Mouse (Mus musculus): ENCODE results near the gene Myef2. TPM values are rescaled to one million over a fixed set of nuclear protein-coding genes. Genes with fewer than 3 reads are reported as not detected.

Gene Myef2
- polyA plus RNA-seq, 1 experiment from 2014 or later = 10.5 TPM

DNA sequence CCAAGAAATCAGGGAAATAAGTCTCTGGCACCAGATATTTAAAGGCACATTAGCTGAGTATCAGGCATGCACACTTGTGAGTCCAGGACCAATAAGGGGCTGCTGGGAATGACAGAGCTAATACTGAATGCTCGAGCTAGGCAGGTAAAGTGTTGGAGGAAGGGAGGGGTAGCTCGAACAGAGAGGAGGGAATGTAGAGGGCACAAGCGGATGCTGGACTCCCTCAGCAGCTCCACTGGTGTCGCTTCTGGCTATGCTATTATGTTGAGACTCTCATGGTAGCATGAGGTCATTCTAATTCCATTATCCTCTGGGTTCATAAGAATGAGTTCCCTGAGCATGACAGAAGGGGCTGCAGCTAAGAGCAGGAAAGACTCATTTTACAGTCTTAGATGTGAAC lies 60.5 kb downstream of the Myef2 start:
- no peaks in the 10 kb centered on the region for H3K27me3 ChIP-seq (ENCODE audit: insufficient read depth, low read length)
- no peak overlapping the region for H3K27ac ChIP-seq (ENCODE audit: low read depth)
- no peak for DNase-seq
- no peak overlapping the region for H3K4me2 ChIP-seq (ENCODE audit: low read depth, low read length)
- no peaks in the 10 kb centered on the region for H3K9me3 ChIP-seq (ENCODE audit: low read length)
- H3K9ac ChIP-seq (replicated peaks) = no peak overlapping the region
- ATAC-seq = no peak
- H3K4me3 ChIP-seq (ENCODE audit: low read depth, low read length) = no peak overlapping the region
- no peaks in the 10 kb centered on the region for H3K4me1 ChIP-seq (ENCODE audit: insufficient read depth)
- 66% methylated on average over 4 of the region's 4 CpGs for WGBS (ENCODE audit: insufficient replicate concordance)
- no peaks in the 10 kb centered on the region for H3K36me3 ChIP-seq (replicated peaks; ENCODE audit: insufficient read depth, low read length)
- no peak for TF ChIP-seq CTCF (IDR thresholded peaks at IDR 0.05; ENCODE audit: low read depth)

DNA sequence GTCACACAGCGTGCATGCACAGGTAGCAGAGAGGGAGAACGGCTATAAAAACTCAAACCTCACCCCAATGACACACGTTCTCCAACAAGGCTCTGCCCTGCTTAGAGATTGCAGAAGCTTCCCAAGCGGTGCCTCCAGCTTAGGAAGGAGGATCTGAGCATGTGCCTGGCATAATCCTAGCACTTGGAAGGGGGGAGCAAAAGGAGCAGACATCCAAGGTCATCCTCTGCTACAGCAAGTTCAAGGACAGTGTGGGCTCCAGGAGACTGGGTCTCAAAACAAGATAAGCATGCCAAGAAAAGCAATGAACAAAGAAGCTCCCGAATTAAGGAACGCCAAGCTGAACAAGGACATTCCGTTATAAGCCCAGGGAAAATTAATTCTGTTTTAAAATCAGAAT lies 62.0 kb downstream of the Myef2 start:
- Histone ChIP-seq H3K4me3 (ENCODE audit: low read depth, low read length) (no peak overlapping the region), H3K36me3 (replicated peaks; ENCODE audit: insufficient read depth, low read length) (no peaks in the 10 kb centered on the region), H3K4me1 (ENCODE audit: insufficient read depth) (no peaks in the 10 kb centered on the region), H3K9me3 (ENCODE audit: low read length) (no peaks in the 10 kb centered on the region), H3K9ac (replicated peaks) (no peak overlapping the region), H3K4me2 (ENCODE audit: low read depth, low read length) (no peak overlapping the region), H3K27ac (ENCODE audit: low read depth) (no peak overlapping the region), H3K27me3 (ENCODE audit: insufficient read depth, low read length) (no peaks in the 10 kb centered on the region)
- TF ChIP-seq EP300 (IDR thresholded peaks at IDR 0.05; ENCODE audit: low read depth) (no peak), CTCF (IDR thresholded peaks at IDR 0.05; ENCODE audit: low read depth) (no peak)
- DNase-seq = no peak
- ATAC-seq = no peak
- WGBS (ENCODE audit: insufficient replicate concordance) = 75% methylated on average over 7 of the region's 7 CpGs

DNA sequence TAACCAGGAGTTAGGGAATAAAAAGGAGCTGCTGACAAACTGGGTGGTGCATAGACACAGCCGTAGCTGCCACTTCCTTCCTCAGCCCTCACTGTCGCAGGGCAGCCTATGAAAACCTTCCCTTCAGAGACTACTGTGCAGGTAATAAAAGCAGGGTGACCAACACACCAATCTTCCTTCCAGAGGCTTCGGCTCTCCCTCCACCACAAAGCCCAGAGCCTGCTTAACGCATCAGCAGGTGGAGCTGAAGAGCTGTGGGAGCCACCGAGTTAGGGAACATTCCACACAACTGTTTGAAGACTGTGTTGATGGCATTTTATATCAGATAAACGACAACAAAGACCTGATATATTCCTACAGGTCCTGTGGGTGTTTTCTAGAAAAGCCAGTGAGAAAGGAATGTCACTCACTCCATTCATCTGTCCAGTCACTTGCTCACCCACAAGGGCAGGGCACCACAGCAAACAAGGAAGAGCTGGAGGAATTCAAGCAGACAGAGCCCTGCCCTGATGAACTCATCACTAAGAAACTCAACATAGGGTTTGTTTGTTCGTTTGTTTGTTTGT lies 66.1 kb downstream of the Myef2 start:
- DNase-seq (no peak), ATAC-seq (no peak)
- Histone ChIP-seq H3K4me3 (ENCODE audit: low read depth, low read length) (no peak overlapping the region), H3K27ac (ENCODE audit: low read depth) (no peak overlapping the region), H3K9ac (replicated peaks) (no peak overlapping the region), H3K4me1 (ENCODE audit: insufficient read depth) (no peaks in the 10 kb centered on the region), H3K27me3 (ENCODE audit: insufficient read depth, low read length) (no peaks in the 10 kb centered on the region), H3K4me2 (ENCODE audit: low read depth, low read length) (no peak overlapping the region), H3K9me3 (ENCODE audit: low read length) (no peaks in the 10 kb centered on the region), H3K36me3 (replicated peaks; ENCODE audit: insufficient read depth, low read length) (no peaks in the 10 kb centered on the region)
- WGBS (ENCODE audit: insufficient replicate concordance) = 25% methylated on average over 7 of the region's 7 CpGs
- peak; percentile 37 for TF ChIP-seq CTCF (IDR thresholded peaks at IDR 0.05; ENCODE audit: low read depth)
- TF ChIP-seq EP300 (IDR thresholded peaks at IDR 0.05; ENCODE audit: low read depth) = no peak

DNA sequence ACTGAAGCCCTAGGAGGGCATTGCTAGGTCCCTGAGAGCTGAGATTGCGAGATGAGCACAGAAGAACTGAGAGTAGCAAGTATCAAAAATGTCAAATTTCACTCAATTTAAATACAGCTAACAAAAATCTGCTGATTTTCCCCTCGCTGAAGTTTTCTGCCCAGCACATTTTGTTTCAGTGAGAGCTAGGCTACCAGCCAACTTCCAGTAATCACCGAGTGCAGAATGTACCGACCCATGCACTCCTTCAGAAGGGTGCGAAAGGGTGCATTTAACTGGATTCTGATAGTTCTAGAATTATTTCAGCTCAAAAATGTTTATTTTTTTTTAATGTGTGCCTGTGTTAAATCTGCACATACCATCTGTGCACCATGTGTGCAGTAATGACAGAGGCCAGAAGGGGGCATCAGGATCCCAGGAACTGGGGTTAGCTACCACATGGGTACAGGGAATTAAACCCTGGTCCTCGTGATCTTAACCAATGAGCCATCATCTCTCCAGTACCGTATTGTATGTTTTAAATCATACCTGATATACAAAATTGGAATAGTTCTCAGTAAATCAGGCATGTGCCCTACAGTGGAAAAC lies 68.1 kb downstream of the Myef2 start:
- no peak overlapping the region for H3K9ac ChIP-seq (replicated peaks)
- H3K4me3 ChIP-seq (ENCODE audit: low read depth, low read length) = no peak overlapping the region
- H3K4me2 ChIP-seq (ENCODE audit: low read depth, low read length) = no peak overlapping the region
- 79% methylated on average over 7 of the region's 7 CpGs for WGBS (ENCODE audit: insufficient replicate concordance)
- no peaks in the 10 kb centered on the region for H3K36me3 ChIP-seq (replicated peaks; ENCODE audit: insufficient read depth, low read length)
- H3K27me3 ChIP-seq (ENCODE audit: insufficient read depth, low read length) = no peaks in the 10 kb centered on the region
- no peaks in the 10 kb centered on the region for H3K4me1 ChIP-seq (ENCODE audit: insufficient read depth)
- DNase-seq (no peak), ATAC-seq (no peak)
- no peak overlapping the region for H3K27ac ChIP-seq (ENCODE audit: low read depth)
- no peaks in the 10 kb centered on the region for H3K9me3 ChIP-seq (ENCODE audit: low read length)
- TF ChIP-seq EP300 (IDR thresholded peaks at IDR 0.05; ENCODE audit: low read depth) (no peak), CTCF (IDR thresholded peaks at IDR 0.05; ENCODE audit: low read depth) (peak; percentile 45)

Other genes with a start within 250 kb of the Myef2 start
- 6.5 and 8.5 TPM in 2 replicates for gene Slc24a5, start 55.5 kb downstream of the Myef2 start, polyA plus RNA-seq (2015; fragmentation: Nextera tagmentation; extraction: Ambion mirVana)
- gene Ctxn2, start 13.0 kb upstream of the Myef2 start, polyA plus RNA-seq (2015; fragmentation: Nextera tagmentation; extraction: Ambion mirVana) = not detected in 2 replicates
- gene Slc12a1, start 28.8 kb upstream of the Myef2 start, polyA plus RNA-seq (2015; fragmentation: Nextera tagmentation; extraction: Ambion mirVana) = not detected in 2 replicates
- gene Dut, start 123.5 kb upstream of the Myef2 start, polyA plus RNA-seq (2015; fragmentation: Nextera tagmentation; extraction: Ambion mirVana) = 60.2 and 66.0 TPM in 2 replicates

All from liver, postnatal 0 days (tissue).